Mouse (Mus musculus) embryonic fibroblast, embryonic 13.5 days (primary cell): ENCODE measurements at regions not wholly inside any gene's neighbourhood (a gene's known extent, or its start where the extent isn't known, plus 50 kb on each side); places are given as distances from the start of the nearest gene placed in this dataset.
"Not testable (repeated sequence)": the region's sequence is repeated elsewhere in the genome, so short reads cannot be mapped to it uniquely, and the experiment has no call there.

Experiments used
- H3K27ac ChIP-seq: 2 replicates; pipeline ENCODE4 v1.5.1; 2012; ENCODE audit warnings: low read length, control low read depth, inconsistent platforms; ENCODE audit not compliant: insufficient read depth
- H3K4me1 ChIP-seq: 2 replicates; pipeline ENCODE4 v1.6.1; 2011; ENCODE audit warnings: low read length; ENCODE audit not compliant: control insufficient read depth, insufficient read depth
- H3K4me3 ChIP-seq: 2 replicates; pipeline ENCODE4 v1.5.1; 2011; ENCODE audit warnings: mild to moderate bottlenecking, control low read depth, low read length; ENCODE audit not compliant: insufficient read depth
- CTCF ChIP-seq: IDR thresholded peaks from 2 replicates; pipeline ENCODE4 v1.5.1; 2011; ENCODE audit warnings: mild to moderate bottlenecking, control low read depth, low read length, moderate library complexity, borderline replicate concordance; ENCODE audit not compliant: insufficient read depth
- POLR2A ChIP-seq: IDR thresholded peaks from 2 replicates; pipeline ENCODE4 v1.6.1; 2011; ENCODE audit warnings: low read depth, mild to moderate bottlenecking, control low read depth, low read length, moderate library complexity

DNA sequence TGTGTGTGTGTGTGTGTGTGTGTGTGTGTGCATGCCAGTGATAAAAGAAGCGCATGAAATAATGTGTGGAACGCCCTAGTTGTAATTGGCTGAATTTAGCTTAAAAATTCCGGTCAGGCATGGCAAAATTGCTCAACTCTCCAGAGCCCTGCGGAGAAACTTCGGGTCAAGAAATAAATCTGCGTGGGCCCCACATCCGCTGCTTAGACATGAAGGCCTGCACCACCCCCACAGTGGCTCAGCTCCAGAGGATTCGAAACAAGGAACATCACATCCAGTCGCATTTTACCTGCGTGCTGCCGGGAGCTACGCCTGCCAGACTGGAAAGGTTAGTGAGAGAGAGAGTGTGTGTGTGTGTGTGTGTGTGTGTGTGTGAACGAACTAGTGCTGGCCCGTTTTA, 102.9 kb upstream of the Zfp706 start:
- H3K4me1 ChIP-seq: no peaks in the 10 kb centered on the region
- no peak overlapping the region for H3K4me3 ChIP-seq
- TF ChIP-seq CTCF: no peak
- no peak for TF ChIP-seq POLR2A
- no peak overlapping the region for H3K27ac ChIP-seq

DNA sequence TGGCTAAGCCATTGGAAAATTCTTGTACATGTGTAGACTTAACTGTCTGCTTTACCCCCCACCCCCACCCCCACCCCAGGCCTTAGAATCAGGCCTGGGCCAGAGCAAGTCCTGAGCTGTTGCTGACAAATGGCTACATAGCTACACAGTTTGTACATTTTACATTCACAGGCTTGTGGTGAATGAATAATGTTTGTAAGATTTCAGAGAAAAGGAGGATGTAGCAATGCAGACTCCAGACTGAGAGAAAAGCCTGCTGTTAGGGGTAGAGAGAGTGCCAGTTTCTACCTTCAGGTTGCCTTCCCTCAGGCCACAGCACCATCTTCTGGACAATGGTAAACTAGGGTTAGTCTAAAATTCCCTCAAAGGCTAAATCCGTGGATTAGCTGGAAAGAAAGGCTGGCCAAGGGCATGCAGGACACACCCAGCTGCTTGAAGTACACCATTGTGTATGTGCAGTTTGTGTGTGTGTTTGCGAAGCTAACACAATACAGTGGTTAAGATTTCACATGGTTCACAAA, 94.5 kb upstream of the Zfp706 start:
- H3K4me1 ChIP-seq: no peaks in the 10 kb centered on the region
- H3K4me3 ChIP-seq: no peak overlapping the region
- no peak overlapping the region for H3K27ac ChIP-seq
- TF ChIP-seq POLR2A: no peak
- no peak for TF ChIP-seq CTCF

DNA sequence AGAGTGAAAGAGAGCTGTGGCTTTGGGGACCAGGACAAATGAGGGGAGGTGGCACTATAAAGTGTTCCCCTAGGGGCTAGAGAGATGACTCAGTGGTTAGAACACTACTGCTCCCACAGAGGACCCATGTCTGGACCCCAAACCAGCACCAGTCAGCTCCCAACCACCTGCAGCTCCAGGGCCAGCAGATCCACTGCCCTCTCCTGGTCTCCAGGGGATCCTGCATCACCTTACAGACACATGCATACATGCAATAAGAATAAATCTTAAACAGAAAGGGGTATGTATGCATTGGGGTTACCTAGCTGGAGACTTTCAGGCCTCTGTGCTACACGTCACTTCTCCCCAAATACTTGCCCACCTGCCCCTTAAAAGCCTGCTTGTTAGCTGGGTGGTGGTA, 93.8 kb upstream of the Zfp706 start:
- Histone ChIP-seq H3K4me1 (no peaks in the 10 kb centered on the region), H3K4me3 (no peak overlapping the region), H3K27ac (no peak overlapping the region)
- peak; percentile 30; the same call in 1 of the 2 replicates for TF ChIP-seq CTCF
- TF ChIP-seq POLR2A: no peak

DNA sequence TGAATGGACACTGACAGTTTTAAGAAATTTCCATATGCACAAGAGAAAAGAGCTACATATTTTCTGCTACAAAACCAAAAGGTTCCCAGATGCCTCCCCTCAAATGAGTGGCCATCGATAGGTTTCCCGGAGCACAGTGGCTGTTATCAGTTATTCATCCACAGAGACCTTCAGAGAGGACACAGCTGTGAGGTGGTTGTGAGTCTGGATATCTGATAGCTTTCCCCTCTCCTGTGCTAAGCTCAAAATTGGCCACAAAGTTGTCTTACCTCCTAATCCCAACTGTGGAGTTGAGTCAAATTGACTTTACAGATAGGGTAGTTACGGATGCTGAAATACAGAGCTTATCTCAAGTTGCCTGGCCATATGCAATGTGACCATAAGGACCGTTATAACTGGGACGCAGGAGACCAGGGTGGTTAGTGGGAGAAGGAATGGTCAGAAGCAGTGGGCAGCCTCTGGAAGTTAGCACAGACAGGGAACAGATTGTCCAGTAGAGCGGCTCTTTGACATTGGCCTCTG, 93.3 kb upstream of the Zfp706 start:
- TF ChIP-seq POLR2A (no peak), CTCF (no peak)
- no peak overlapping the region for H3K4me3 ChIP-seq
- no peak overlapping the region for H3K27ac ChIP-seq
- no peaks in the 10 kb centered on the region for H3K4me1 ChIP-seq

DNA sequence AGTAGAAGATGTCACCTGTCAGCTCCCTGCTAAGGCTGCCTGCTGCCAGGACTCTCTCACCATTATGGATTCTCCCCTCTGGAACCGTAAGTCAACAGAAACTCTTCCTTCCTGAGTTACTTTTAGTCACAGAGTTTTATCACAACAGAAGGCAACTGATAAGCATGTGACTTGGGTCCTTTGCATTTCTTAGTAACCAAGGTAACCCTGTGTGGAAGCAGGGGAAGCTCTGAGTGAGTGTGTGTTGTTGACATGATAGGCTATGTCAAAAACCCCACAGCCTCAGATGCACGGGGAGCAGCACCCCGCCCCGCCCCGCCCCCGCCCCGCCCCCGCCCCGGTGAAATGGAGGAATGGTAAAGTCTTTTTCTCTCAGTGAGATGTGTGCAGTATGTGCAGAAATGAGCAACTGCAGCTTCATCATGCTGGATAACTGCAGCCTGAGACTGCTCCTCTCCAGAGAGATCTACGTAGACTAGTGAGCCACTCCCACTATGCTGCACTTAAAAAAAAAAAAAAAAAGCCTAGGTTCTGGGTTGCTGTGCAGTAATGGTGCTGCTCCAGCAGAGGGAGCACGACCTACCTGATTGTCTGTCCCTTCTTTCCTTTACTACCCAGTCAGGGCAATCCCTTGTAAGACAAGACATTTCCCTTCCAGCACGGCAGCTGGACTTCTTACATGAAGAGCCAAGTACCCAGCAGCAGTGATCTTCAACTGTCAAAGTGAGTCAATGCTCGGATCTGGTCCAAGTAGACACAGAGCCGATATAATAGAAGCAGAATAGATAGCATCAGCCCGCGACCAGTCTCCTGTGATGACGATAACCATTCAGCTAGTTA, 92.6 kb upstream of the Zfp706 start:
- TF ChIP-seq CTCF (peak; percentile 69; the same call in 1 of the 2 replicates), POLR2A (no peak)
- H3K4me3 ChIP-seq: no peak overlapping the region
- no peaks in the 10 kb centered on the region for H3K4me1 ChIP-seq

DNA sequence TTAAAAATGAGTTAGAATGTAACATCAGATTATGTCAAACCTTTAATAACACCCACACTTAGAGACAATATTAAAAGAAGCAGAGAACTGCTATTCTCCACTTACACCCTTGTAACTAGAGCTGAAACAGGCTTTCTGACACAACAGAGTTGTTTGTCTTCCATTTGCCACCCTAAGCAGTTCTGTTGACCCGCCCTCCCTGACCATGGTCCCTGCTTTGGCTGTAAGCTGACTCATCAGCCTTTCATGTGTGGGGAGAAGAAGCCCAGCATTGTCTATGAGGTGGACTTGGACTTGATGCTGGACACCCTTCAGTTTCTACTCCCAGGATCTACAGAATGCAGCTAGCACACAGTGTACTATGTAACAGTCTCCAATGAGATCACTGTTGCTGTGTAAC, 91.6 kb upstream of the Zfp706 start:
- H3K4me1 ChIP-seq: no peaks in the 10 kb centered on the region
- TF ChIP-seq CTCF (no peak), POLR2A (no peak)
- H3K27ac ChIP-seq: no peak overlapping the region
- no peak overlapping the region for H3K4me3 ChIP-seq

More for the DNA sequence above, 92.6 kb upstream of the Zfp706 start:
- H3K27ac ChIP-seq: no peak overlapping the region

DNA sequence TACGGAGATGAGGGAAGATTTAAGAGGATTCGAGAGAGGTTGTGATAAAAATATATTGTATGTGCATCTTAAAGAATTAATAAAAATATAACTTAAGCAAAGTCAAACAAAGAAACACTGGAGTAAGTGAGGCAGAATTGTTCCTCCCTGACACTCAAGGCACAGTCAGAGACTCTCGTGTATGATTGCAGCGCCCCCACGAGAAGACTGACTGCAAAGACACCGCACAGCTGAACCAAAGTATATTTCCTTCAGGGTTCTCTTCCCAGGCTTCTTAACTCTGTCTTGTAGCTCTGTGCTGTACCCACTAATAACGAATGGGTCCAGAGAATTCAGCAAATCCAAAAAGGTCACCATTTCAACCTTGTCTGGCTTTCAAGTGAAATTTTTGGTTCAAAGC, 89.9 kb upstream of the Zfp706 start:
- TF ChIP-seq CTCF: no peak
- no peak for TF ChIP-seq POLR2A
- no peak overlapping the region for H3K4me3 ChIP-seq
- H3K4me1 ChIP-seq: no peaks in the 10 kb centered on the region
- no peak overlapping the region for H3K27ac ChIP-seq

DNA sequence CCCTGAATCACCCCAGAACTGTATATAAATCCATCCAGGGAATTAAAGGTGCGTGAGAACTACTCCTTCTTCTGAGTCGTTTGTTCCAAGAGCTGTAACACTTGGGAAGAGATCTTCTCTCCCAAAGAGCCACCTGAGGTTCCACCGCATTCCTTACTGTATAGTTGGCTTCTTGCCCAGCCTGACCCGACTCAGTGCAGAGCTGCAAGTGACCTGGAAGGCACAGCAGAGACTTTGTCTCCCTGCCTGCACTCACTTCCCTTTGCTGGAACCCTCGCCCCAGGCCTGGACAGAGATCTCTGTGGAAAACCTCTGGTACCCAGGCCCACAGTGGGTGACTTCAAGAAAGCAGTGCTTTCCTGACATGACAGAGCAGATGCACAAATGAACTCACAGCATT, 83.6 kb upstream of the Zfp706 start:
- not testable (repeated sequence) for H3K4me1 ChIP-seq, H3K27ac ChIP-seq, H3K4me3 ChIP-seq

DNA sequence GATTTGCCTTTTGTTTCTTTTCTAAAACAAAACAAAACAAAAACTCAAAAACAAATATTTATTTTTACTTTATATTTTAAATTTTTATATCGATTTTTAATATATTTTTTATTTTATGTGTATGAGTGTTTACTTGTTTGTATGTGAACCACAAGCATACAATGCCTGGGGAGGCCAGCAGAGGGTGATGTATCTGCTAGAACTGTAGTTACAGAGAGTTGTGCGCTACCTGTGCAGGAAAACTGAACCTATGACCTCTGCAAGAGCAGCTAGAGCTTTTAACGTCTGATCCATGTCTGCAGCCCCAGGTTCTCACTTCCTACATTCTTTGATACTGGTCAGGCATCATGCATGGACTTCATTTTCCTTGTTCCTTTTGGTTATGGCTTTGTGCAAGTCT, 76.2 kb upstream of the Zfp706 start:
- no peaks in the 10 kb centered on the region for H3K4me1 ChIP-seq
- H3K27ac ChIP-seq: no peak overlapping the region
- H3K4me3 ChIP-seq: no peak overlapping the region
- TF ChIP-seq CTCF (no peak), POLR2A (no peak)

DNA sequence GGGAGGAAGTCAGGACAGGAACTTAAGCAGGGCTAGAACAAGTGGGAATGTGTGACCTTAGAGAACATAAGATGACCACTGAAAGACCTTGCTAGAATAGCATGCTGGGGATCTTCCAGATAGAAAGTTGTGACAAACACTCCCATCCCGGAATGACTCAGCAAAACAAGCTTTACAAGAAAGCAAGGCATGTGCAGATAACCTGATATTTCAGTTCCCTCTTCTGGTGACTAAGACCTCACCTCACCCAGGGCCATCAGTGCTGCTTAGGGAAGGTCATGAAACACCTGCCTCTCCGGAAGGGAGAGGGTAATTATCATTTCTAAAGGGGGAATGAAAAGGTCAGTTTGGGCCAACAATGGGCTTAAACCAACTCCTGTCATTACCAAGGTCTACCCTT, 74.3 kb upstream of the Zfp706 start:
- Histone ChIP-seq H3K27ac (no peak overlapping the region), H3K4me3 (no peak overlapping the region), H3K4me1 (no peaks in the 10 kb centered on the region)
- TF ChIP-seq CTCF: no peak
- no peak for TF ChIP-seq POLR2A
